Mouse (Mus musculus) stomach, embryonic 14.5 days (tissue): ENCODE results near the gene Fcgr4. TPM values are rescaled to one million over a fixed set of nuclear protein-coding genes. Genes with fewer than 3 reads are reported as not detected.
"Not testable (repeated sequence)": the region's sequence is repeated elsewhere in the genome, so short reads cannot be mapped to it uniquely, and the experiment has no call there.

Experiments
- ATAC-seq: fragments of 200-750 bp; cut with Nextera tagmentation; 2 replicates; pipeline ENCODE4 v1.8.0; 2017; ENCODE audit warnings: low read depth, moderate TSS enrichment; ENCODE audit not compliant: insufficient number of reproducible peaks, insufficient read depth, low FRiP score
- H3K27ac ChIP-seq: fragments of 300-500 bp; sonication (generic); 2 replicates; pipeline ENCODE4 v1.5.1; 2014; ENCODE audit warnings: mild to moderate bottlenecking, low read length, moderate library complexity, mixed read lengths
- H3K27me3 ChIP-seq: fragments of 300-500 bp; sonication (generic); 2 replicates; pipeline ENCODE4 v1.6.1; 2014; ENCODE audit warnings: low read length, control low read depth, mixed read lengths; ENCODE audit not compliant: control insufficient read depth, insufficient read depth
- H3K36me3 ChIP-seq: fragments of 300-500 bp; sonication (generic); 2 replicates; pipeline ENCODE4 v1.6.1; 2014; ENCODE audit warnings: mild to moderate bottlenecking, control low read depth, low read length, moderate library complexity, mixed read lengths; ENCODE audit not compliant: control insufficient read depth, insufficient read depth
- H3K4me1 ChIP-seq: fragments of 300-500 bp; sonication (generic); 2 replicates; pipeline ENCODE4 v1.6.1; 2014; ENCODE audit warnings: low read length, control low read depth, mixed read lengths; ENCODE audit not compliant: control insufficient read depth, insufficient read depth
- H3K4me2 ChIP-seq: fragments of 300-500 bp; sonication (generic); replicated peaks from 2 replicates; pipeline ENCODE4 v1.6.1; 2014; ENCODE audit warnings: low read depth, low read length, control low read depth
- H3K4me3 ChIP-seq: fragments of 300-500 bp; sonication (generic); 2 replicates; pipeline ENCODE4 v1.5.1; 2014; ENCODE audit warnings: low read depth, low read length, control low read depth
- H3K9ac ChIP-seq: fragments of 300-500 bp; sonication (generic); replicated peaks from 2 replicates; pipeline ENCODE4 v1.6.1; 2014; ENCODE audit warnings: low read depth, mild to moderate bottlenecking, control low read depth, low read length, moderate library complexity, mixed read lengths
- H3K9me3 ChIP-seq: fragments of 300-500 bp; sonication (generic); 2 replicates; pipeline ENCODE4 v1.6.1; 2016; ENCODE audit warnings: low read depth, low read length, control low read depth; ENCODE audit not compliant: control insufficient read depth
- WGBS: fragments of 180-500 bp; shearing (Covaris S2); extraction: QIAGEN DNeasy Blood & Tissue Kit; methylation state at CpG from one replicate; pipeline ENCODE4 v1.1.7; 2014; 5-methylcytosine and 5-hydroxymethylcytosine counted together
- polyA plus RNA-seq: library from polyadenylated mRNA; unstranded; fragments of >200 nt; fragmentation: Nextera tagmentation; extraction: Ambion mirVana; gene quantifications from 2 replicates; pipeline ENCODE4 v1.2.1, GENCODE M21; 2014

Fcgr4 gene
- 0.74 and 0.91 TPM in 2 replicates for polyA plus RNA-seq

- no peak within 1 kb of the TSS for H3K27ac ChIP-seq
- no peak for ATAC-seq
- H3K27me3 ChIP-seq, result no peaks in the 10 kb centered on the region
- no peak within 1 kb of the TSS for H3K4me2 ChIP-seq
- no peaks in the 10 kb centered on the region for H3K36me3 ChIP-seq
- no peak within 1 kb of the TSS for H3K4me3 ChIP-seq
- no peaks in the 10 kb centered on the region for H3K4me1 ChIP-seq
- no peak within 1 kb of the TSS for H3K9ac ChIP-seq
- 84% methylated on average over 2 of the region's 2 CpGs for WGBS
- H3K9me3 ChIP-seq, result no peaks in the 10 kb centered on the region
Measured at GRCm38 (mm10) chr1:171018737-171019136, at the start of gene Fcgr4. TSS of gene Fcgr4 (plus strand) at chr1:171018920.

- Histone ChIP-seq H3K9me3 (no peaks in the 10 kb centered on the region), H3K4me1 (no peaks in the 10 kb centered on the region), H3K36me3 (no peaks in the 10 kb centered on the region), H3K9ac (no peak overlapping the region), H3K27me3 (no peaks in the 10 kb centered on the region), H3K4me3 (no peak overlapping the region), H3K27ac (no peak overlapping the region), H3K4me2 (no peak overlapping the region)
- WGBS, result 81% methylated on average over 6 of the region's 6 CpGs
- no peak for ATAC-seq
Measured at GRCm38 (mm10) chr1:170972494-170972893, 46.2 kb upstream of the Fcgr4 start.

- no peaks in the 10 kb centered on the region for H3K27me3 ChIP-seq
- WGBS, result 75% methylated on average over 4 of the region's 4 CpGs
- H3K9ac ChIP-seq, result no peak overlapping the region
- no peaks in the 10 kb centered on the region for H3K9me3 ChIP-seq
- no peak overlapping the region for H3K4me3 ChIP-seq
- no peaks in the 10 kb centered on the region for H3K4me1 ChIP-seq
- no peaks in the 10 kb centered on the region for H3K36me3 ChIP-seq
- no peak overlapping the region for H3K4me2 ChIP-seq
- H3K27ac ChIP-seq, result no peak overlapping the region
- ATAC-seq, result no peak
Measured at GRCm38 (mm10) chr1:170972936-170973335, 45.8 kb upstream of the Fcgr4 start.

- WGBS, result 83% methylated on average over 8 of the region's 8 CpGs
Measured at GRCm38 (mm10) chr1:170974171-170974570, 44.5 kb upstream of the Fcgr4 start.

GRCm38 (mm10) chr1:170974736-170975135 is 44.0 kb upstream of the Fcgr4 start:
- H3K36me3 ChIP-seq, result no peaks in the 10 kb centered on the region
- H3K4me2 ChIP-seq, result no peak overlapping the region
- 90% methylated on average over 2 of the region's 2 CpGs for WGBS
- ATAC-seq, result no peak
- no peak overlapping the region for H3K9ac ChIP-seq
- no peak overlapping the region for H3K4me3 ChIP-seq
- H3K4me1 ChIP-seq, result no peaks in the 10 kb centered on the region
- no peak overlapping the region for H3K27ac ChIP-seq
- no peaks in the 10 kb centered on the region for H3K9me3 ChIP-seq
- no peaks in the 10 kb centered on the region for H3K27me3 ChIP-seq

More at GRCm38 (mm10) chr1:170974171-170974570, 44.5 kb upstream of the Fcgr4 start:
- Histone ChIP-seq H3K27ac (no peak overlapping the region), H3K36me3 (no peaks in the 10 kb centered on the region), H3K4me1 (no peaks in the 10 kb centered on the region), H3K4me3 (no peak overlapping the region), H3K27me3 (no peaks in the 10 kb centered on the region), H3K9me3 (no peaks in the 10 kb centered on the region), H3K4me2 (no peak overlapping the region), H3K9ac (no peak overlapping the region)
- no peak for ATAC-seq

GRCm38 (mm10) chr1:170975350-170975749 is 43.4 kb upstream of the Fcgr4 start:
- not testable (repeated sequence) for H3K36me3 ChIP-seq, H3K4me3 ChIP-seq, H3K27me3 ChIP-seq, H3K9me3 ChIP-seq, ATAC-seq, H3K27ac ChIP-seq, H3K9ac ChIP-seq, H3K4me2 ChIP-seq, H3K4me1 ChIP-seq
- WGBS, result 77% methylated on average over 2 of the region's 2 CpGs

- no peak for ATAC-seq
- Histone ChIP-seq H3K4me1 (no peaks in the 10 kb centered on the region), H3K9me3 (no peaks in the 10 kb centered on the region), H3K27ac (no peak overlapping the region), H3K36me3 (no peaks in the 10 kb centered on the region), H3K9ac (no peak overlapping the region), H3K4me3 (no peak overlapping the region), H3K27me3 (no peaks in the 10 kb centered on the region), H3K4me2 (no peak overlapping the region)
- 71% methylated on average over 7 of the region's 7 CpGs for WGBS
Measured at GRCm38 (mm10) chr1:170975751-170976161, 43.0 kb upstream of the Fcgr4 start.

- H3K27ac ChIP-seq, result no peak within 1 kb of the TSS
Measured at GRCm38 (mm10) chr1:170976447-170976846, 42.3 kb upstream of the Fcgr4 start, which contains the start of gene Fcgr2b. TSS of gene Fcgr2b (minus strand) at chr1:170976547.

GRCm38 (mm10) chr1:170978601-170979000 is 40.1 kb upstream of the Fcgr4 start:
- Histone ChIP-seq H3K4me2 (no peak overlapping the region), H3K36me3 (no peaks in the 10 kb centered on the region), H3K27ac (no peak overlapping the region), H3K4me1 (no peaks in the 10 kb centered on the region), H3K9ac (no peak overlapping the region), H3K9me3 (no peaks in the 10 kb centered on the region), H3K27me3 (no peaks in the 10 kb centered on the region), H3K4me3 (no peak overlapping the region)
- 76% methylated on average over 4 of the region's 4 CpGs for WGBS
- no peak for ATAC-seq

More at GRCm38 (mm10) chr1:170976447-170976846, 42.3 kb upstream of the Fcgr4 start, which contains the start of gene Fcgr2b:
- Histone ChIP-seq H3K4me1 (no peaks in the 10 kb centered on the region), H3K4me2 (no peak within 1 kb of the TSS), H3K27me3 (no peaks in the 10 kb centered on the region), H3K9ac (no peak within 1 kb of the TSS), H3K4me3 (no peak within 1 kb of the TSS), H3K9me3 (no peaks in the 10 kb centered on the region), H3K36me3 (no peaks in the 10 kb centered on the region)
- 87% methylated on average over 5 of the region's 5 CpGs for WGBS
- ATAC-seq, result no peak
